Mouse (Mus musculus): ENCODE measurements around the gene Tuba8.

Tuba8 gene

GRCm38 (mm10) chr6:121210149-121210925, at the start of gene Tuba8:
TSS of gene Tuba8 (plus strand) at chr6:121210696.
- peak; percentile 60 to 78 for DNase-seq

- DNase-seq = no peak
Observed at GRCm38 (mm10) chr6:121162616-121163015, 47.9 kb upstream of the Tuba8 start.

DNA sequence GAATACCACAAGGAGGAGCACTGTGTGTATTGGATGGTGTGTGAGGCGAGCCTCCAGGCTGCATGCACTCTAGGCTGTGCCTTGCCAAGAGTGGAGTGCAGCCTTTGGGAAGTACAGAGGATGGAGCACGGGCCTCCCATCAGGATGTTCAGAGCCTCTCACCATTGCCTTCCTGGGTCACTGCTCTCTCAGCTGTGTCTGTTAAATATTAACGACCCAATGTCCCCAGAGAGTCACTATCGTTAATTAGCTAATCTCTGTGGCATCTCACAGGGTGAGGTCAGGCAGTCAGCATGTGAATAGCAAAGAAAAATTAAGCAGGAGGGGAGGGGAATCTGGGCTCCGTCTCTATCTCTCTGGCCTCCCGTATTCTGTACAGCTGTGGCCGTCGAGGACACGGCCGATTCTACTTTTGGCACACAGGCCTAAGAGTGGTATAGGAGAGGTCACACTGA, 44.4 kb upstream of the Tuba8 start:
- DNase-seq = peak in 1 of 2 experiments; percentile 29

DNA sequence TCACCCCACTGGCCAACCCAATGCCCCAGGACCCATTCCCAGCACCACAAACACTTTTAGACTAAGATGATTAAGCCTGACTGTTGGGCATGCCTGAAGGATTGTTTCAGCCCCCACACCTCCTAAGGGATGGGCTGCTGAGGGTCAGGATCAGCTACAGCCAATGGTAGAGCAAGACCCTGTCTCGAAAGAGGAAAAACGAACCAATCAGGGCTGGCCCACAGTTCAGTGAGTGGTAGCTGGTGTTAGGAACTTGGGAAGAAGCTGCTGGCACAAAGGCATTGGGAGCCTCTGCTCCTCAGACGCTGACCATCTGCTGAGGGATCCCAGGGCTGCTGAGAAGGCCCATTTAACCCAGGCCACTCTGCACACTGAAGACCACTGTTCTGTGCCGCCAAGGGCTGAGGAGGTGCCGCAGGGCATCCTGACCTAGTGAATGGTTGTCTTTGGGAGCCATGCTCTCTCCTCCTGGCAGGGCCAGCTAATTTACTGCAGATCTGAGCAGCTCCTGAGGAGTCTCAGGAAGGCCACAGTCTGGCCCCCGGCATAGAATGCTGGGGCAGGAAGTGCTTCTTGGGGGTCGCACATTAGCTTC, 43.0 kb upstream of the Tuba8 start:
- no peak for DNase-seq

- peak in 1 of 2 experiments; percentile 38 for DNase-seq
Observed at GRCm38 (mm10) chr6:121171102-121171501, 39.4 kb upstream of the Tuba8 start.

DNA sequence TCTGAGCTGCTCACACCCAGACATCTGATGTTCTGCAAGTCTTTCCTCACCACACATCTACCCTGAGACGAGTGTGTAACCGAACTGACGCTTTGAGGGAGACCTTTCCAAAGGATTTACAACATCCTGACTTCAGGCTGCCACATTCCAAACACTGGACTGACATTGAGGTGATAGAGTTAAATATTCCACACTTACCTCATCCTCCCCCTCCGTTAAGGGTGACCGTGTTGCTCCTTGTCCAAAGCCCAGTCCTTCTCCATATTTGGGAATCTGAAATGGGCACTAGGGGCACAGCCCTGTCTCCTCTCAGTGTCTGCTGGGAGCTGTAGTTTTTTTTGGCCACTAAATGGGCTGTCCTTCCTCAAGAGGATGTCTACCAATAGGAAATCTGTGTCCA, 37.0 kb upstream of the Tuba8 start:
- no peak for DNase-seq

DNA sequence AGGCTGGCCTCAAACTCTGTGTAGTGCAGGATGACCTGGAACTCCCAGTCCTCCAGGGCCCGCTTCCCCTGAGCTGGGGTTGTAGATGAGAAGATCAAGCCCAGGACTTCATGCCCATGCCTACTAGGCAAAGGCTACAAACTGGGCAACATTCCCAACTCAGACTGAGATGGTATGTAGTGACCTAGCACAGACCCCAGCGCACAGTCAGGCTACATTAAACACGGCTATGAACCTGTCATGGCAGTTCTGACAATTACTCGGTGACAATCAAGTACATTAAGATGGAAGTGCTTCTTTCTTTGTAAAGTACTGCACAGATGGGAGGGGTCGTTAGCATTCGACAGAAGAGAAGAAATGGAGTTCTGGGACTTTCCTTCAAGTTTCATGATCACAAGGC, 35.7 kb upstream of the Tuba8 start:
- DNase-seq = no peak

DNA sequence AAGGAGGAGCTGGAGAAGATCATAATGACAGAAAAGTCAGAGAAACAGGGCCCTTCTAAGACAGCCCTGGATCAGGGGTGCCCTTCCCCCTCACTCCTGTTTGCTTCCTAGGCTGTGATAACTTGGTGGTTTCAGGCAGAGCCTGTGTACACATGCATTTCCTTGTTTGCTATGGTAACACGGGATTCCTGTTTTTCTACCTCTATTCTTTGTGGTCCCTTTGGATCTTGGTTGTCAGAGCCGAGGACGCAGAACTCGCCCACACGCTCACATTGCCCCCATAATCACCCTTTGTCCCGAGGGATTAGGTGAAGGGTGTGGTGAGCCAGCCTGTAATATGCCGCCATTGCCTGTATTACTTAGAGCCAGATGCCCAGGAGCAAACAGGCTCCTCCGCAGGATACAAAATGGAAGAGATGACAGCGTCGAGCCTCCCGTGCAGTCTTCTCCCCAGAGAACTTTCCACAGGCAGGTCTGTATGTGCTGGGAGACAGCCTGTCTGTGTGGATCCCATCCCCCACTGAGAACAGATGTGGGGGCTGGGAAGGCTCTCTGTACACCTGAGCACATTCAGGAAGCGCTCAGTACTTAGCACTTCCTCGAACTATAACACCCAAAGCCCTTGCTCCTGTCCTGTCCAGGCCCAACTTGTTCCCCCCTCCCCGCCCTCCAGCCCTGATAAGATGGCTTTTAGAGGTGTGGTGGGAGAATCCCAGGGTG, 34.3 kb upstream of the Tuba8 start:
- no peak for DNase-seq

DNA sequence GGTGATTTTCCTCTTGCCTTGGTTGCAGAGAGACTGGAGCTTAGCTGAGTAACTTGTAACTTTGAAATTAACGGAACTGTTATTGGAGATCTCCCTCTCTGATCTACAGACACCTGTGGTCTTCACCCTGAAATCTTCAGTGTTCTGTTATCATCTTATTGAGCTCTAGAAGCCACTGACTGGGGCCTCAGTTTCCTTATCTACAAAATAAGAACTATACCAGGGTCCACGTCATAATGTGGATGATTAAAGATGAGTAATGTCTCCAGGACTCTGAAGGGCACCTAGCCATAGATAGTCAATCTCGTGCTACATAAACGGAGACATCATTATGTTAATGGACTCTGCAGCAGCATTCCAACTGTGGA, 33.8 kb upstream of the Tuba8 start:
- no peak for DNase-seq

- DNase-seq = no peak
Observed at GRCm38 (mm10) chr6:121177118-121177708, 33.3 kb upstream of the Tuba8 start.

- DNase-seq = peak in 1 of 2 experiments; percentile 69
Observed at GRCm38 (mm10) chr6:121178700-121179358, 31.7 kb upstream of the Tuba8 start.

- no peak for DNase-seq
Observed at GRCm38 (mm10) chr6:121179846-121180245, 30.6 kb upstream of the Tuba8 start.

DNA sequence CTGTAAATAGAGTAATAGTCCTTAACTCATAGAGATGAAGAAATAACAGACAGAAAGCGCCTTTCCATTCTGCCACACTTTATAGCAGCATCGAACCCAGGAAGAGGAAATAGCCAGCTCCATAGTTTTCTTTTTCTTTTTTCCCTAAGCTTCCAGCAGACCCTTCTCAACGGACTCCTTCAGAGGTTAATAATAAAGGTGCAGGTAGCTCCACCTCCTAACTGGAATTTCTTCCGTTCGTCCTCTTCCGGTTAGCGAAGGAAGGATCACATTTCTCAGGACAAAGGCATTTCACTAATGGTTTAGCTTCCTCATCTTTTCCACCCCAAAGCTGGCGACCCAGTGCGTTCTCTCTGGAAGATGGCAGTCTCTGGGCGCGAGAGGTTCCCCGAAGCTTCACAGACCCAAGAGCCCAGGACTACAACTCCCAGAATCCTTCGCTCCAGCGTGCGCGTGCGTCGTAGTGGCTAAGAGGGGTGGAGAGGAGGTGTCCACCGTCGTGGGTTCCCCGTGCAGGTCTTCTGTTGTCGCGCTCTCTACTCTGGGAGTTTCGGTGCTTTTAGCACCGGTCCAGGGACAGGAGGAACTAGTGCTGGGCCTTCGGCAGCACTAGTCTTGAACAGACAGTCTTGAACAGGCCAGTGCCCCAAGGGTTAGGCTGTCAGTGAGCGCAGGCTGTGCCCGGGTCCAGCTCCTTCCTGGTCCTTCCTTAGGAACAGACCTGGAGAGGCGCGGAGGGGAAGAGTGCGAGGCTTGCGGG, 26.9 kb upstream of the Tuba8 start, which contains the start of gene Pex26:
Gene Pex26, plus strand, starts transcription at position 254 of the 760 bp plus-strand sequence.
- DNase-seq = peak; percentile 91 to 94

DNA sequence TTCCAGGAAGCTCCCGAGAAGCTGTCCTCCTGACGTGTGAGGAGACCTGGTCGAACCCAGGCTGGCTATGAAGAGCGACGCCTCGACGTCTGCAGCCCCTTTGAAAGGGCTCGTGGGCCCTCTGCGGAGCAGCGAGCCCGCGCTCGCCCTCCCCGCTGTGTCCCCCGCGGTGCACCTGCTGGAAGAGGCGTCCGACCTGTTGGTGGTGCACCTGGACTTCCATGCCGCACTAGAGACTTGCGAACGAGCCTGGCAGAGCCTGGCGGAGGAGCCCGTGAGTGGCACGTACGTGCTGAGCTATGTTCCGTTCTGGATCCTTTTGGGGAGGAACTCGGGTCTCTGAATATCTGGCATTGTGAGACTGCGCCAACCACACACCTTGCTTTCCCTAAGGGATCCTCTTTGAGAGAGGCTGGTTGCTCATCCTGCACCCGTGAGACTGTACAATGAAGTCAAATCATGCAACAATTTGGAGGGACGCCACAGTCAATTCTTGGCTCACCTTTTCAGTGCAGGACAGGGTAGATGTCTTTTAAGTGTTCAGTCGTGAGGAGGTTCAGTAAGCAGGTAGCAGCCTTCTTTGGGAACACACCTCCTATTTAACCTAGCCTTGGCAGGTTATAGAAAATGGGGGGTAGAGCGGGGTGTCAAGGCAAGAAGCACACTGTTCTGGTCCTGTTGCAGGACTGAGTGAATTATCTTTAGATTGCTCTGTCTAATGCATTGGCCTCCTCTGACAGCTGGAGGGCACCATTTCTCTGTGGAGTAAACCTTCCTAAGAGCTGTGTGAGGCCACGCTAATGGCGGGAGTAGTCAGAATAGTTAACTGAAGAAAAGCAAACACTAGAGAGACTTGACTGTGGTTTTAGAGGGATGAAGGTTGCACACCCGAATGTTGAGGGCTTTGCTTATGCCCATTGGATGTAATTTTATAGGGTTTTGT, 26.0 kb upstream of the Tuba8 start:
- peak; percentile 59 to 78 for DNase-seq

- DNase-seq = peak in 1 of 2 experiments; percentile 45
Observed at GRCm38 (mm10) chr6:121185232-121185631, 25.3 kb upstream of the Tuba8 start.

DNA sequence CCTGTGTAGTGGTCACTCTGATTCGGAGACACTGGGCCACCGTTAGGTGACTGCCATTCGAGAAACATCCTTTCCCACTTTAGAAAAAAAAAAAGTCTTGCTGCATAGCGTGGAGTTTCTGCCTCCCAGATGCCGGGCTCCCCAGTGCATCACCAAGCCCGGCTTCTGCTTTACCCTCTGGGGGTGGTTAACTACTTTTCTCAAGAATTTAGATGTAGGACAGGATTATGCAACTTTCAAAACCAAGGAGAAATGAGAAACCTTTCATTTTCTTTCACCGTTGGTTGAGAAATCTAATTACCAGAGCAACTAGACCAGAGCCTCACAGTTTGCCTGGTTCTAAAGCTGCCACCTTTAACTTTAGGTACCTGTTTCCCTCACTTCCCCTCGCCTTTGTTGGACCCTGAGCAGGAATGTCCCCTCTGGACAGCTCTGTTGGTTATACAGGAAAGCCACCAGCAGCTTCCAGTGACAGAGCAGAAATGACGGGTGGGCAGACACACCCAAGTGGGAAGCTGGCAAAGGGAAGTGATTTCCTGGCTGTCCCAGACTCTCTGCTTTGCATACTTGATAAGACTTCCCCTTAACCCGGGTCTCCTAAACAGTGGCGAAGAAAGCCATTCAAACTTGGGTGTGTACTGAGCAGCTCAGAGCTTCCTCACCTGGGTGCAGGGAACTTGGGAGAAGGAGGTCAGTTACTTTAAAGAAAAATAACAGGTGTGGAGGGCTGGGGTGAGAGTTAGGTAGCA, 19.1 kb upstream of the Tuba8 start:
- peak; percentile 53 to 56 for DNase-seq

DNA sequence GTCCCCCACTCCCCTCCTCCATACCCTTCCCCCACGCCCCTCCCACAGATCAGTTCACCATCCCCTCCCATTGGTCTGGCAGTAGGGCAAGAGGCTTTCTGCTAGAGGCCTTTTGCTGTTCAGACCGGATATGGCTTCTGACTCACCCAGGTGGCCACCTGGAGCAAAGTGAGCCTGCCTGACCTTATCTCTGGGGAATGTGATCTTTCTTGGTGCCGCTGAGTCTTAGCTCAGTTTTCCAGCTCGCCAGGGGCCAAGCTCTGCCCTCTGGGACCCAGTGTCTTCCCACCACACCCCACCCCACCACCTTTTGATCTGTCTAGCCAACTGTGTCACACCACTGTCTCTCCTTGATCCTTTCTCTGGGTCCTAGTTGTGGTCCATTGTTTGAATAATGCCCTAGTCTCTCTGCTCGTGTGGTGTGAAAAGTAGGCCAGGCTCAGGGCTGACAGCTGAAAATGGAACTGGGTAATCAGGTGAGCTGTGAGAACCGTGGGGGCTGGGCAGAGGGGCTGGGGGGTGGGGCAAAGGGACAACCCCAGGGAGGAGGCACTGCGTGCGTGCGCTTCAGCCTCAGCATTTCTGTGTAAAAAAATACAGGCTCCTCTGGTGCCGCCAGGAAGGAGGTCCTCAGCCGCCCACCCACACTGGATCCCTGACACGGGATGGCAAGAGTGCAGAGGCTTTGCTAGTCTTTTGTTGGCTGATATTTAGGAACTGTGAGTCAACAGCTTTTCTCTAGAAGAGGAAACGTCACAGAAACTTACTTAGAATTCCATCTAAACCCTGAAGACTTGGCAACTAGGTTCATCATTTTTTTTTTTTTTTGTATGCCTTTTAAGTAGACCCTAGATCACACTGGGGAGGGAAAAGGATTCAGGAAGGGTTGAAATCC, 16.2 kb upstream of the Tuba8 start:
- no peak for DNase-seq

DNA sequence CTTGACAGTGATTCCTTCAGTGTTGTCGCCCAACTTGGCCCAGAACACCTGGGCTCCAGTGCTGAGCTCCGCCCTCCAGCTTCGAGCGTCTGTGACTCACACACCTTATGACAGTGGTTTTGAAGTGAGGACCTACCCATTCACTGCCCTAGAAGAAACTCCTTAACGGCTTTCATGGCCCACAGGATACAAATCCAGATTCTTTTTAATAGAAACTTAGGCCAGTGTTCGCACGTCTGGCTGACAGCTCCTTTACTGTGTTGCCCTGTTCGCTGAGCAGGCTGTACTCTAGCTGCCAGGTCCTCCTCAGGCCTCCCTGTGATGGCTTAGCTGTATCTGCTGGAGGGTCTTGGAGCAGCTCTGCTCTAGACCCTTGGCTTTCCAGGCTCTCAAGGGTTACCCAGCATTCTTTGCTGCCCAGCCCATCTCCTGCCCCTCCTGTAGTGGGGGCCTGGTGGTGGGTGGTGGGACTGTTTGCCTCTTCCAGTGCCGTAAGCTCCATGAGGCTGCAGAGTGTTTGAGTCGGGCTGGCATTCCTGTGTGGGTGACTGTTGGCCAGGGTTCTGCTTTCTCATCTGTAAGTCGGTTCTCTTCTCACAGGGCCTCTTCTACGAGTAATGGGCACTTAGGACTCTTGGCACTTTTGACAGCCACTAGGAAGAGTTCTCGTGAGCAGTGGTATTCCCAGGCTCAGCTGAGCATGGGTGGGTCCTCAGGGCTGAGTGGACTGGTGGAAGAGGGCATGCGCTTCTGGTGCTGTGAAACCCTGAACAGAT, 15.4 kb upstream of the Tuba8 start:
- peak in 1 of 2 experiments; percentile 39 for DNase-seq

All from lung, postnatal 4 days (tissue).